Mouse (Mus musculus): Measurements from ENCODE around the gene Klf8. TPM values are rescaled to one million over a fixed set of nuclear protein-coding genes. Genes with fewer than 3 reads are reported as not detected.
A peak's percentile ranks its signal among the peaks of the same experiment; 100 is the strongest.
"Not testable (repeated sequence)": the region's sequence is repeated elsewhere in the genome, so short reads cannot be mapped to it uniquely, and the experiment has no call there.

The Klf8 gene
- polyA plus RNA-seq (2016; fragmentation: Nextera tagmentation; extraction: Ambion mirVana): 1.5 and 2.0 TPM in 2 replicates

GRCm38 (mm10) chrX:153237304-153237919, at the start of gene Klf8:
TSS of gene Klf8 (plus strand) at chrX:153237466.
- no peaks in the 10 kb centered on the region for H3K9me3 ChIP-seq
- peak within 1 kb of the TSS; percentile 73; the same call in 1 of the 2 replicates for H3K27ac ChIP-seq
- H3K4me3 ChIP-seq: peak within 1 kb of the TSS; percentile 67
- H3K27me3 ChIP-seq (ENCODE audit: insufficient read depth, poor library complexity, severe bottlenecking): peaks cover 3% of the 10 kb centered on the region; the same call in 1 of the 2 replicates
- H3K36me3 ChIP-seq: no peaks in the 10 kb centered on the region
- WGBS: 18% methylated on average over 16 of the region's 17 CpGs
- no peaks in the 10 kb centered on the region for H3K4me1 ChIP-seq
- DNase-seq (ENCODE audit: low spot score): no peak

- H3K27me3 ChIP-seq (ENCODE audit: insufficient read depth, poor library complexity, severe bottlenecking); DNase-seq (ENCODE audit: low spot score): not testable (repeated sequence)
- 74% methylated on average over 2 of the region's 2 CpGs for WGBS
Observed at GRCm38 (mm10) chrX:153199185-153199584, 38.1 kb upstream of the Klf8 start.

GRCm38 (mm10) chrX:153211101-153211500, 26.2 kb upstream of the Klf8 start:
- H3K9me3 ChIP-seq: no peaks in the 10 kb centered on the region
- H3K27me3 ChIP-seq (ENCODE audit: insufficient read depth, poor library complexity, severe bottlenecking): no peaks in the 10 kb centered on the region
- no peak for DNase-seq (ENCODE audit: low spot score)
- WGBS: 53% methylated on average over 1 of the region's 1 CpGs
- H3K27ac ChIP-seq: no peak overlapping the region
- no peak overlapping the region for H3K4me3 ChIP-seq
- no peaks in the 10 kb centered on the region for H3K4me1 ChIP-seq
- no peaks in the 10 kb centered on the region for H3K36me3 ChIP-seq

More at GRCm38 (mm10) chrX:153199185-153199584, 38.1 kb upstream of the Klf8 start:
- H3K4me1 ChIP-seq, H3K4me3 ChIP-seq, H3K9me3 ChIP-seq, H3K27ac ChIP-seq, H3K36me3 ChIP-seq: not testable (repeated sequence)

- Histone ChIP-seq H3K27me3 (ENCODE audit: insufficient read depth, poor library complexity, severe bottlenecking) (peaks cover 3% of the 10 kb centered on the region; the same call in 1 of the 2 replicates), H3K4me1 (no peaks in the 10 kb centered on the region), H3K4me3 (no peak overlapping the region), H3K9me3 (no peaks in the 10 kb centered on the region), H3K27ac (no peak overlapping the region), H3K36me3 (no peaks in the 10 kb centered on the region)
- DNase-seq (ENCODE audit: low spot score): no peak
- WGBS: 45% methylated on average over 2 of the region's 2 CpGs
Observed at GRCm38 (mm10) chrX:153231240-153231639, 6.0 kb upstream of the Klf8 start.

- Histone ChIP-seq H3K27me3 (ENCODE audit: insufficient read depth, poor library complexity, severe bottlenecking) (peaks cover 3% of the 10 kb centered on the region; the same call in 1 of the 2 replicates), H3K4me1 (no peaks in the 10 kb centered on the region), H3K36me3 (no peaks in the 10 kb centered on the region), H3K4me3 (no peak overlapping the region; the same call in 1 of the 2 replicates), H3K27ac (no peak overlapping the region), H3K9me3 (no peaks in the 10 kb centered on the region)
- WGBS: 22% methylated on average over 10 of the region's 10 CpGs
- DNase-seq (ENCODE audit: low spot score): no peak
Observed at GRCm38 (mm10) chrX:153233255-153233654, 4.0 kb upstream of the Klf8 start.

GRCm38 (mm10) chrX:153237920-153238504, 746 bp downstream of the Klf8 start:
- no peaks in the 10 kb centered on the region for H3K36me3 ChIP-seq
- WGBS: 16% methylated on average over 23 of the region's 23 CpGs
- peak overlapping the region; percentile 73; the same call in 1 of the 2 replicates for H3K27ac ChIP-seq
- peaks cover 2% of the 10 kb centered on the region; the same call in 1 of the 2 replicates for H3K27me3 ChIP-seq (ENCODE audit: insufficient read depth, poor library complexity, severe bottlenecking)
- no peaks in the 10 kb centered on the region for H3K9me3 ChIP-seq
- no peaks in the 10 kb centered on the region for H3K4me1 ChIP-seq
- DNase-seq (ENCODE audit: low spot score): peak; percentile 80
- H3K4me3 ChIP-seq: peak overlapping the region; percentile 67

GRCm38 (mm10) chrX:153254256-153254655, 17.0 kb downstream of the Klf8 start:
- no peaks in the 10 kb centered on the region for H3K36me3 ChIP-seq
- H3K4me3 ChIP-seq: no peak overlapping the region
- no peak for DNase-seq (ENCODE audit: low spot score)
- WGBS: 73% methylated on average over 1 of the region's 1 CpGs
- no peaks in the 10 kb centered on the region for H3K9me3 ChIP-seq
- no peaks in the 10 kb centered on the region for H3K4me1 ChIP-seq
- H3K27me3 ChIP-seq (ENCODE audit: insufficient read depth, poor library complexity, severe bottlenecking): no peaks in the 10 kb centered on the region
- H3K27ac ChIP-seq: no peak overlapping the region

DNA sequence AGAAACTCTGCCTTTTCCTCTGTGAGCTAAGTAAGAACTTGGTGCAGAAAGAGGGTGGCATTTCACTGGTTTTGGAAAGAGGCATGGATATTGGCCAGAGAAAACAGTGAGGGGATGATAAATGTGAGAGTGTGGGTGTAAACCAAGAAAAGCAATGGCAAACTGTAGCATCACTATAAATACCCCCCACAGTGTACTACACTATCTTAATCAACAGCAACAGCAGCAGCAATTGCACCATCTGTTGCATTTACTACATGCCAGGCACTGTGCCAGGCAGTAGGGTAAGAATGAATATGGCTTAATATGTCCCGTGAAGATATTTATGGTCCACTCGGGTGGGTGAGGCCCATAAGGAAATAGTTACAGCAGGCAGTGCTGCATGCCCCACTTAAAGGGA, 18.2 kb downstream of the Klf8 start:
- H3K27ac ChIP-seq: no peak overlapping the region
- no peaks in the 10 kb centered on the region for H3K9me3 ChIP-seq
- DNase-seq (ENCODE audit: low spot score): no peak
- H3K4me3 ChIP-seq: no peak overlapping the region
- 82% methylated on average over 2 of the region's 2 CpGs for WGBS
- no peaks in the 10 kb centered on the region for H3K36me3 ChIP-seq
- no peaks in the 10 kb centered on the region for H3K4me1 ChIP-seq
- H3K27me3 ChIP-seq (ENCODE audit: insufficient read depth, poor library complexity, severe bottlenecking): no peaks in the 10 kb centered on the region

DNA sequence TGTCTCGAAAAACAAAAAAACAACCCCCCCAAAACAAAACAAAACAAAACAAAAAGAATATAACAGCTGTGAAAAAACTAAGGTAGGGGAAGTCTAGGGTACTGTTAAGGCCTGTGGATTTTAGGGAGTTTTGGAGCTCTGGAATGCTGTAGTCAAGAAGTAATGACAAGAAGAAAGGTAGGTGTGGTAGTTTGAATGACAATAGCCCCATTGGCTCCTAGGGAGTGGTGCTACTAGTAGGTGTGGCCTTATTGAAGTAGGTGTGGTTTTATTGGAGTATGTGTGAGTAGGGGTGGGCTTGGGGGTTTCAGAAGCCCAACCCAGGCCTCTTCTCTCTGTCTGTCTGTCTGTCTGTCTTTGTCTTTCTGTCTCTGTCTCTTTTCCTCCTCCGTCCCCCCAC, 44.9 kb downstream of the Klf8 start:
- Histone ChIP-seq H3K4me1 (no peaks in the 10 kb centered on the region), H3K36me3 (no peaks in the 10 kb centered on the region), H3K4me3 (no peak overlapping the region), H3K27me3 (ENCODE audit: insufficient read depth, poor library complexity, severe bottlenecking) (no peaks in the 10 kb centered on the region), H3K27ac (no peak overlapping the region), H3K9me3 (no peaks in the 10 kb centered on the region)
- WGBS: 58% methylated on average over 2 of the region's 2 CpGs
- no peak for DNase-seq (ENCODE audit: low spot score)

- 86% methylated on average over 4 of the region's 4 CpGs for WGBS
- Histone ChIP-seq H3K27me3 (ENCODE audit: insufficient read depth, poor library complexity, severe bottlenecking) (no peaks in the 10 kb centered on the region), H3K4me1 (no peaks in the 10 kb centered on the region), H3K36me3 (no peaks in the 10 kb centered on the region), H3K9me3 (no peaks in the 10 kb centered on the region), H3K4me3 (no peak overlapping the region), H3K27ac (no peak overlapping the region)
- DNase-seq (ENCODE audit: low spot score): no peak
Observed at GRCm38 (mm10) chrX:153311356-153311755, 74.1 kb downstream of the Klf8 start.

GRCm38 (mm10) chrX:153323105-153323504, 85.8 kb downstream of the Klf8 start:
- Histone ChIP-seq H3K9me3 (no peaks in the 10 kb centered on the region), H3K36me3 (no peaks in the 10 kb centered on the region), H3K4me1 (no peaks in the 10 kb centered on the region), H3K27ac (no peak overlapping the region), H3K4me3 (no peak overlapping the region), H3K27me3 (ENCODE audit: insufficient read depth, poor library complexity, severe bottlenecking) (no peaks in the 10 kb centered on the region)
- DNase-seq (ENCODE audit: low spot score): no peak
- WGBS: 61% methylated on average over 3 of the region's 3 CpGs

GRCm38 (mm10) chrX:153334140-153334539, 96.9 kb downstream of the Klf8 start:
- DNase-seq (ENCODE audit: low spot score); H3K27ac ChIP-seq; H3K4me3 ChIP-seq; H3K27me3 ChIP-seq (ENCODE audit: insufficient read depth, poor library complexity, severe bottlenecking); H3K9me3 ChIP-seq; H3K4me1 ChIP-seq; H3K36me3 ChIP-seq: not testable (repeated sequence)
- 76% methylated on average over 3 of the region's 3 CpGs for WGBS

- H3K27ac ChIP-seq: peak overlapping the region; percentile 67
Observed at GRCm38 (mm10) chrX:153359331-153360215, 122.3 kb downstream of the Klf8 start.

More at GRCm38 (mm10) chrX:153359331-153360215, 122.3 kb downstream of the Klf8 start:
- Histone ChIP-seq H3K4me3 (peak overlapping the region; percentile 60), H3K4me1 (0 out of 2 replicates have a peak, but pooled peaks cover 3% of the 10 kb centered on the region), H3K27me3 (ENCODE audit: insufficient read depth, poor library complexity, severe bottlenecking) (peaks cover 20% of the 10 kb centered on the region; the same call in 1 of the 2 replicates), H3K9me3 (no peaks in the 10 kb centered on the region), H3K36me3 (no peaks in the 10 kb centered on the region)
- peak; percentile 75 for DNase-seq (ENCODE audit: low spot score)
- 12% methylated on average over 42 of the region's 43 CpGs for WGBS

Data from heart, embryonic 10.5 days (tissue).